Mouse (Mus musculus) CH12.LX (cell line): Measurements from ENCODE around the gene Mrm1.

ENCODE experiments used
- CHD1 ChIP-seq: IDR thresholded peaks from 2 replicates; pipeline ENCODE4 v1.6.1; 2012; ENCODE audit warnings: low read depth, low read length, improper control_type of control experiment, inconsistent platforms
- CHD2 ChIP-seq: IDR thresholded peaks from 2 replicates; pipeline ENCODE4 v1.6.1; 2011; ENCODE audit warnings: low read length, improper control_type of control experiment
- CTCF ChIP-seq, 2 experiments: IDR thresholded peaks in 1 of 2; conservative IDR thresholded peaks in 1 of 2; 2 replicates each; pipeline ENCODE4 v1.5.1; 2011 to 2012; ENCODE audit warnings: low read depth in 2 of 2, low read length in 2 of 2, improper control_type of control experiment in 1 of 2, inconsistent platforms in 1 of 2, mild to moderate bottlenecking in 1 of 2, moderate library complexity in 1 of 2
- ETS1 ChIP-seq: conservative IDR thresholded peaks from 2 replicates; pipeline ENCODE4 v1.6.1; 2012; ENCODE audit warnings: low read depth, mild to moderate bottlenecking, inconsistent platforms, low read length, improper control_type of control experiment, moderate library complexity
- JUND ChIP-seq: conservative IDR thresholded peaks from 2 replicates; pipeline ENCODE4 v1.6.1; 2011; ENCODE audit warnings: low read depth, low read length, improper control_type of control experiment
- MAFK ChIP-seq: IDR thresholded peaks from 2 replicates; pipeline ENCODE4 v1.6.1; 2011; ENCODE audit warnings: low read length, improper control_type of control experiment; ENCODE audit not compliant: insufficient replicate concordance
- MYC ChIP-seq: IDR thresholded peaks from 2 replicates; pipeline ENCODE4 v1.6.1; 2011; ENCODE audit warnings: low read depth, mild to moderate bottlenecking, improper control_type of control experiment, low read length
- NRF1 ChIP-seq: IDR thresholded peaks from 2 replicates; pipeline ENCODE4 v1.6.1; 2014; ENCODE audit warnings: low read depth, mild to moderate bottlenecking, inconsistent platforms, low read length, improper control_type of control experiment, moderate library complexity
- POLR2A ChIP-seq: IDR thresholded peaks from 2 replicates; pipeline ENCODE4 v1.6.1; 2011; ENCODE audit warnings: low read depth, mild to moderate bottlenecking, improper control_type of control experiment, low read length
- SIN3A ChIP-seq: IDR thresholded peaks from 2 replicates; pipeline ENCODE4 v1.6.1; 2012; ENCODE audit warnings: low read length, improper control_type of control experiment, inconsistent platforms

GRCm38 (mm10) chr11:84827901-84828503 is 8.7 kb upstream of the Mrm1 start:
- TF ChIP-seq CTCF (conservative IDR thresholded peaks at IDR 0.05 in 1 of 2, IDR thresholded peaks at IDR 0.05 in 1 of 2; ENCODE audit: low read depth in 2 of 2, low read length in 2 of 2) (no peak), MAFK (no peak), CHD2 (no peak), MYC (no peak), ETS1 (no peak), CHD1 (no peak), JUND (no peak), POLR2A (no peak), SIN3A (no peak), NRF1 (no peak)
